Mouse (Mus musculus) CD4-positive, CD25-positive, alpha-beta regulatory T cell, adult 2 months (primary cell): ENCODE measurements around the gene Kcnj6.

Experiments used
- DNase-seq: peaks from one replicate; pipeline ENCODE4 v3.0.0-alpha.2; 2012; ENCODE audit warnings: low read depth, low spot score

Gene Kcnj6

GRCm38 (mm10) chr16:94997340-94997849, at the start of gene Kcnj6:
TSS of gene Kcnj6 (minus strand) at chr16:94997701.
- no peak for DNase-seq

DNA sequence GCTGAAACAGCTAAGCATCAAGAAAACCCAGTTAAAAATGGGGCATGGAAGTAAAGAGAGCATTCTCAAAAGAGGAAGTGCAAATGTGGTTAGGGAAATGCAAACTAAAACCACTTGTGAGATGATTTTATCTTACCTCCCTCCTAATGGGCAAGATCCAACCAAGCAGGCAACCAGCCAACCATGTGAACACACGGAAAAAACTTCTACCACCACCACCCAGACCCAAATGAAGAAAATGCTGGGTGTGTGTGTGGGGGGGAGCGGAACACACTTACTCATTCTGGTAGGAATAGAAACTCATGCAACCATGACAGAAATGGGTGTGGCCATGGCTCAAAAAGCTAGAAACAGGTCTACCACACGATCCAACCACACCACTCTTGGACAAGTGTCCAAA, 12.4 kb upstream of the Kcnj6 start:
- DNase-seq, result no peak

- DNase-seq, result no peak
Measured at GRCm38 (mm10) chr16:95004599-95004998, 7.1 kb upstream of the Kcnj6 start.

GRCm38 (mm10) chr16:94999551-94999950, 2.0 kb upstream of the Kcnj6 start:
- DNase-seq, result no peak

DNA sequence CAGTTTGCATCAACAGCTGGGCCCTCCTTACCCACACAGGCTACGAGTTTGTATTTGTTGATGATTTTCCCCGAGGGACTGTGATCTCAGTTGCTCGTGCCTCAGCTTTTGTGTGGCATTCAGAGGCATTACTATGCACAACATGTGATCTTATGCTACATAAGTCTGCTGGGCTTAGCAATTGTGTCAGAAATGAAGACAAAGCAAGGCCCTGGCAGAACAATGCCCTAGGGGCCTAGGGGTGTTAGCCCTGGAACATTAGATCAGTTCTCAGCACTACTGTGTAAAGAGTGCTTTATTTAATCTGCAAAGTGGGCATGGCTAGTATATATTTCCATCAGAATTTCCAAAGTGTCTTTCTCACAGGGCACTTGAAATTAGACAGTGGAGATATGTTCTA, 1.5 kb upstream of the Kcnj6 start:
- no peak for DNase-seq

- no peak for DNase-seq
Measured at GRCm38 (mm10) chr16:94996791-94997281, 665 bp downstream of the Kcnj6 start.

GRCm38 (mm10) chr16:94995542-94996131, 1.9 kb downstream of the Kcnj6 start:
- DNase-seq, result no peak

DNA sequence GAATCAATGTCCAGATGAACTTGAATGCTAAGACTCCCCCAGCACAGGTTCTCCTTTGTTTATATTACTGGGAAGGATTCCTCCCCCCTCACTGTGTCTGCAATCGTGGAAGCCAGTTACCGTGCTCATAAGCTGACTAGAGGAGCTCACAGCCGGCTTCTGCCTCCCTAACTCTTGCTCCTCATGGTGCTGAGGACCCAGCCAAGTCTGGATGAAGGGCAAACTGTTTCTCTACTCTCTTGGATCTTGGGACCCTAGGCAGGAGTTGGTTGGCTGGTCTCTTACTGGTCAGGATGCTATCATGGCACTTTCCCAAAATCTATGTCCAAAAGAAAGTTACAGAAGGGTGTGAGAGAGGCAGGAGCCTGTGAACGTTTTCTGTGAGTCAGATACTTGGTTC, 2.6 kb downstream of the Kcnj6 start:
- DNase-seq, result no peak

- no peak for DNase-seq
Measured at GRCm38 (mm10) chr16:94994148-94994547, 3.4 kb downstream of the Kcnj6 start.

GRCm38 (mm10) chr16:94990114-94990513, 7.4 kb downstream of the Kcnj6 start:
- DNase-seq, result no peak

- DNase-seq, result no peak
Measured at GRCm38 (mm10) chr16:94986731-94987130, 10.8 kb downstream of the Kcnj6 start.

DNA sequence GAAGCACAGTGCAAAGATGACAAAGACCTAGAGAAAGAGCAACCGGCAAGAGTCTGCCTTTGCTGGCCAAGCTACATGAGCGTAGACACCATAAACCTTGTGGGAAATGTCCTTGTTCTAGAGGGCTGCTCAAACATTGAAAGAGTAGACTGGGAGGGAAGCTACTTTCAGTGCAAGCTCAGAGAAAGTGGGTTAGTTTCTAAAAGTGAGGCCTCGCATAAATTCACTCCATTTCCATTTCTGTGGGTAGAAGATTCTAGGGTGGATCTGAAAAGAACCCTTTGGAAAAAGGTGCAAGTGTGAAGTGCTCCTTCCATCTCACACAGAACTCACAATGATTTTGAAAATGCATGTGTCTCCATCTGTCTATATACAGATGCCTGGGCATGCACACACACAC, 13.2 kb downstream of the Kcnj6 start:
- DNase-seq, result no peak

GRCm38 (mm10) chr16:94980374-94980773, 17.1 kb downstream of the Kcnj6 start:
- no peak for DNase-seq

- no peak for DNase-seq
Measured at GRCm38 (mm10) chr16:94979499-94979898, 18.0 kb downstream of the Kcnj6 start.

DNA sequence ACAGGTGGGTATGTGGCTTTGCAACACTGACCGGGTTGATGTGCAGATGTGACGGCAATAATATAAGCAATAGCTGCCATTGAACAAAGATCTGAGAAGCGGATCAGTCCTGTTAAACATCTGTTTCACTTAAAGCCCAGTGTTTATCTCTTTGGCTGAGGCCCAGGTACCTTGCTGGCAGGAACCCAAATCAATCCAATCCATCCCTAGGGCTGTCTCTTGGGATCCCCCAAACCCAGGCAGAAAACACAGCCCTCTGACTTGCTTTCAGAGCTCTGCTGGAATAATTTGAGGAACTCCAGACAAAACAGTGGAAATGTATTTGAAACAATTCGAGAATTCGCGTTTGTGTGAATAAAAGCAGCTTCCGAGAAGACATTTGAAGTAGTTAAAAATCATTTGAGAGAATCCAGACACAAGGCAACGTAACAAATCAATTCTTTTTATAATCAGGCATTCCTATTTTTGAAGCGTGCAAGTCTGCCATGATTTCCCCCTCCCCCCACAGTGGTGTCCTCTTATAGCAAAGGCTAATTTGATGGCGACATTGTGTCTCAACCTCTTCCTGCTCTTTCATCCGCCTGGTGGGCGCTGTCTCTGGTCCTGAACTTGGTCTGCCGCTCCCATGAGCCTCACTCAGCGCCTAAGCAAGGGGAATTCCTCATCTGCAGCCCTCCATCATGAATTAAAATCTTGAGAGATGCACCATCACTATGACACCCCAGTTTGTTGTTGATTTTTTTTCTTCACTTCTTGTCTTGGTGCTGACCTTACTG, 25.2 kb downstream of the Kcnj6 start:
- DNase-seq, result peak; percentile 5

- no peak for DNase-seq
Measured at GRCm38 (mm10) chr16:94968941-94969340, 28.6 kb downstream of the Kcnj6 start.

- DNase-seq, result no peak
Measured at GRCm38 (mm10) chr16:94968472-94968871, 29.0 kb downstream of the Kcnj6 start.

GRCm38 (mm10) chr16:94957156-94957828, 40.2 kb downstream of the Kcnj6 start:
- no peak for DNase-seq

- no peak for DNase-seq
Measured at GRCm38 (mm10) chr16:94956410-94956809, 41.1 kb downstream of the Kcnj6 start.

GRCm38 (mm10) chr16:94953294-94953693, 44.2 kb downstream of the Kcnj6 start:
- DNase-seq, result no peak

DNA sequence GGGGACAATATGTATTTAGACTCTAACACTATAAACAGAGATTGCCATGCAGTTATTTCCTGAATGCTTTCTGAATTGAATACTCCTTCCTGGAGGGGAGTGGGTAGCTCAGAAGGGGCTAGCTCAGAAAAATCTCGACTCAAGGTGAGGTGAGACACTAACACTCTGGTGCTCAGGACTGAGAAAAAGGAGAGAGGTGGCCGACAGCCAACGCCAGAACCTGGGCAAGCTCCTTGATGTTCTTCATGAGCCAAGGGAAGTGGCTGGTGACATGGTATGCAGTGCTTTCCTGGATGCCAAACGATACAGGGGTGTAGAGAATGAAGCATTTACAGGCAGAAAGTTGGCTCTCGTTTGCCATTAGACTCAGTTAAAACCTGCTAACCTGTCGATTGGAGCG, 48.3 kb downstream of the Kcnj6 start:
- DNase-seq, result no peak

DNA sequence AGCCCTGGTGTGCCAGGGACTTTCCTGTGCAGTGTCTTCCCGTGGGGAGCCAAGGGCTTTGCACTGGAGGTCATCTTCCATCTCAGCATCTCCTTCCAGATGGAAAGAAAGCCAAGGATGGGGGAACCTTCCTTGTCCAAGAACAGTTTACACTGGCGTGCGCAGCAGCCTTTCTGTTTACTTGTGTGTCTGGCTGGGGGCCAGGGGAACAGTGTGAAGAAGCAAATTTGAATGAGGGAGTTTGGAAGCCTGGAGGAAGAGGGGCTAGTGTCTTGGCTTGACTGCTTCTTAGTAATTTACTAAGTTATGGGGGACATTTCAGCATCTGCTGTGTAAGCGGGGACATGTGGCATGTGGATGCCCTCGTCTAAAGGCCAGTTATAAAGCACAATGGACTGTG, 50.7 kb downstream of the Kcnj6 start:
- DNase-seq, result no peak
